Mouse (Mus musculus) liver, embryonic 15.5 days (tissue): Measurements from ENCODE around the gene Atp9a. TPM values are rescaled to one million over a fixed set of nuclear protein-coding genes. Genes with fewer than 3 reads are reported as not detected.

Experiments used
- ATAC-seq: fragments of 200-750 bp; cut with Nextera tagmentation; 2 replicates; pipeline ENCODE4 v1.8.0; 2017; ENCODE audit warnings: moderate number of reproducible peaks, mild to moderate bottlenecking, moderate library complexity; ENCODE audit not compliant: insufficient read depth
- H3K27ac ChIP-seq: fragments of 300-500 bp; sonication (generic); replicated peaks from 2 replicates; pipeline ENCODE4 v1.5.1; 2015; ENCODE audit warnings: mild to moderate bottlenecking, inconsistent platforms
- H3K27me3 ChIP-seq: fragments of 300-500 bp; sonication (generic); 2 replicates; pipeline ENCODE4 v1.6.1; 2015; ENCODE audit warnings: mild to moderate bottlenecking, inconsistent platforms
- H3K36me3 ChIP-seq: fragments of 300-500 bp; sonication (generic); replicated peaks from 2 replicates; pipeline ENCODE4 v1.6.1; 2015; ENCODE audit warnings: moderate library complexity, mild to moderate bottlenecking, inconsistent platforms
- H3K4me1 ChIP-seq: fragments of 300-500 bp; sonication (generic); replicated peaks from 2 replicates; pipeline ENCODE4 v1.6.1; 2015; ENCODE audit warnings: inconsistent platforms
- H3K4me2 ChIP-seq: fragments of 300-500 bp; sonication (generic); 2 replicates; pipeline ENCODE4 v1.6.1; 2015; ENCODE audit warnings: moderate library complexity, mild to moderate bottlenecking, inconsistent platforms
- H3K4me3 ChIP-seq: fragments of 300-500 bp; sonication (generic); replicated peaks from 2 replicates; pipeline ENCODE4 v1.5.1; 2015; ENCODE audit warnings: mild to moderate bottlenecking, inconsistent platforms
- H3K9ac ChIP-seq: fragments of 300-500 bp; sonication (generic); 2 replicates; pipeline ENCODE4 v1.6.1; 2015; ENCODE audit warnings: moderate library complexity, mild to moderate bottlenecking, inconsistent platforms
- H3K9me3 ChIP-seq: fragments of 300-500 bp; sonication (generic); replicated peaks from 2 replicates; pipeline ENCODE4 v1.6.1; 2016; ENCODE audit warnings: inconsistent platforms
- WGBS: fragments of 180-500 bp; shearing (Covaris S2); methylation state at CpG from one replicate; pipeline ENCODE4 v1.1.7; 2015; ENCODE audit warnings: mixed read lengths; ENCODE audit not compliant: insufficient replicate concordance; 5-methylcytosine and 5-hydroxymethylcytosine counted together
- polyA plus RNA-seq: library from polyadenylated mRNA; unstranded; fragments of >200 nt; fragmentation: Nextera tagmentation; extraction: Ambion mirVana; gene quantifications from 2 replicates; pipeline ENCODE4 v1.2.1, GENCODE M21; 2015

Gene Atp9a
- polyA plus RNA-seq, 1 experiment from 2014 or later: 3.3 TPM

GRCm38 (mm10) chr2:168615160-168615559 lies 127.0 kb downstream of the Atp9a start:
- H3K9me3 ChIP-seq: no peaks in the 10 kb centered on the region
- H3K9ac ChIP-seq: no peak overlapping the region
- H3K4me2 ChIP-seq: no peak overlapping the region
- no peak for ATAC-seq
- H3K27me3 ChIP-seq: no peaks in the 10 kb centered on the region
- H3K4me3 ChIP-seq: no peak overlapping the region
- H3K27ac ChIP-seq: no peak overlapping the region
- WGBS: 67% methylated on average over 3 of the region's 3 CpGs
- no peaks in the 10 kb centered on the region for H3K4me1 ChIP-seq
- no peaks in the 10 kb centered on the region for H3K36me3 ChIP-seq

- ATAC-seq: no peak
- Histone ChIP-seq H3K9me3 (no peaks in the 10 kb centered on the region), H3K27me3 (no peaks in the 10 kb centered on the region), H3K27ac (no peak overlapping the region), H3K4me3 (no peak overlapping the region), H3K9ac (no peak overlapping the region), H3K4me1 (no peaks in the 10 kb centered on the region), H3K36me3 (no peaks in the 10 kb centered on the region), H3K4me2 (no peak overlapping the region)
- 67% methylated on average over 18 of the region's 18 CpGs for WGBS
These were observed 127.9 kb downstream of the Atp9a start for GRCm38 (mm10) chr2:168614170-168614872.

GRCm38 (mm10) chr2:168613092-168613880 lies 128.9 kb downstream of the Atp9a start:
- Histone ChIP-seq H3K36me3 (no peaks in the 10 kb centered on the region), H3K4me3 (no peak overlapping the region), H3K27me3 (no peaks in the 10 kb centered on the region), H3K4me1 (no peaks in the 10 kb centered on the region), H3K9me3 (no peaks in the 10 kb centered on the region), H3K27ac (no peak overlapping the region), H3K4me2 (no peak overlapping the region), H3K9ac (no peak overlapping the region)
- WGBS: 49% methylated on average over 13 of the region's 13 CpGs
- ATAC-seq: no peak

- H3K4me1 ChIP-seq: no peaks in the 10 kb centered on the region
- WGBS: 65% methylated on average over 3 of the region's 3 CpGs
- H3K27ac ChIP-seq: no peak overlapping the region
- no peak overlapping the region for H3K4me3 ChIP-seq
- H3K9ac ChIP-seq: no peak overlapping the region
- H3K36me3 ChIP-seq: no peaks in the 10 kb centered on the region
- ATAC-seq: no peak
- no peaks in the 10 kb centered on the region for H3K27me3 ChIP-seq
- no peak overlapping the region for H3K4me2 ChIP-seq
- no peaks in the 10 kb centered on the region for H3K9me3 ChIP-seq
These were observed 131.3 kb downstream of the Atp9a start for GRCm38 (mm10) chr2:168610941-168611340.

DNA sequence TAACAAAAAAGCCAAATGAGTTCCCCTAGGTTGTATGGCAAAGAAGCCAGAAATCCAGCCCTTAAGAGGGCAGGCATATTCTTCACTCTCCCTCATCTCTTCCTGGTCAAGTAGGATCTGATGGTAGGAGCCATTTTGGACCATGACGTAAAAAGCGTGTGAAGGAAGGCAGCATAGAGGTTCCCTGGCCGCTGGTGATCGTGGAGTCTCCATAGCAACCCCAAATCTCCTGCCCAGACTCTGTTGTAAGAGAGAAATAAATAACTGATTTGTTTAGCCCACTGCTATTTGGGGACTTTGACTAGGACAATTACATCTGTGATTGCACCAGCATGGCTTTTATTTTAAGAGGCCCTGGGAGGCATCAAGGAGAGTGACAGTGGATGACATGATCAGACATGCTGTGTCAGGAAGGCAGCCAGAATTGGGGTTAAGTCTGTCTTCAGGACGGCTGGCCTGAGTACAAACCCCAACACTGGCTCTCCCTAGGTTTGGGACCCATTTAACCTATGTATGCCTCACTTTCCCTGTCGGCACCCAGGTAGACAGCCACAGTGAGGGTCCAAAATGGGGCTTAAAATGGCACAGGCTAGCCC lies 132.5 kb downstream of the Atp9a start:
- Histone ChIP-seq H3K27ac (no peak overlapping the region), H3K27me3 (no peaks in the 10 kb centered on the region), H3K4me2 (no peak overlapping the region), H3K9ac (no peak overlapping the region), H3K9me3 (no peaks in the 10 kb centered on the region), H3K36me3 (no peaks in the 10 kb centered on the region), H3K4me1 (no peaks in the 10 kb centered on the region), H3K4me3 (no peak overlapping the region)
- WGBS: 60% methylated on average over 6 of the region's 6 CpGs
- ATAC-seq: no peak

DNA sequence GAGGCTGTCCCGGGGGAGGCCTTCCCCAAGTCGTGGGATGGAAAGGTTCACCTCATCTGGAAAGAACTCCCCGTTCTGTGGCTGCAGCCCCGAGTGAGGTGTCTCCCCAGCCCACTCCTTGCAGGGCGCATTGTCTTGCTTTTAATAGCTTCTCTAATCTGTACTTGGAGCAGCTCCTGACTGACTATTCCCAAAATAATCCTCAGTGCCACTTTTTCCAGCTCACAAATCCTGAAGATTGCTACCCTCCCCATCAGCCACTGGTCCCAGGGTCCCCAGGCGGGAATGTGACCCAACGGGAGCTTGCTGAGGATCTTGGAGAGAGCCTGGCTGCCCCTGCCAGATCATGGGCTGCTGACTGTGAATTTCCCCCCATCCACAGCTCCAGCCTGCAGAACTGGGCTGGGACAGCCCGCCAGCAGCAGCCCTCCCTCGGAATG lies 134.1 kb downstream of the Atp9a start:
- Histone ChIP-seq H3K36me3 (no peaks in the 10 kb centered on the region), H3K4me2 (no peak overlapping the region), H3K9ac (no peak overlapping the region), H3K4me1 (no peaks in the 10 kb centered on the region), H3K4me3 (no peak overlapping the region), H3K27ac (no peak overlapping the region), H3K9me3 (no peaks in the 10 kb centered on the region), H3K27me3 (peaks cover 14% of the 10 kb centered on the region)
- 64% methylated on average over 9 of the region's 9 CpGs for WGBS
- ATAC-seq: no peak

GRCm38 (mm10) chr2:168604655-168605070 lies 137.5 kb downstream of the Atp9a start:
- Histone ChIP-seq H3K9ac (no peak overlapping the region), H3K27me3 (peaks cover 48% of the 10 kb centered on the region), H3K4me3 (no peak overlapping the region), H3K9me3 (no peaks in the 10 kb centered on the region), H3K27ac (no peak overlapping the region), H3K36me3 (no peaks in the 10 kb centered on the region), H3K4me2 (no peak overlapping the region), H3K4me1 (no peaks in the 10 kb centered on the region; the same call in 1 of the 2 replicates)
- WGBS: 12% methylated on average over 16 of the region's 16 CpGs
- no peak for ATAC-seq

DNA sequence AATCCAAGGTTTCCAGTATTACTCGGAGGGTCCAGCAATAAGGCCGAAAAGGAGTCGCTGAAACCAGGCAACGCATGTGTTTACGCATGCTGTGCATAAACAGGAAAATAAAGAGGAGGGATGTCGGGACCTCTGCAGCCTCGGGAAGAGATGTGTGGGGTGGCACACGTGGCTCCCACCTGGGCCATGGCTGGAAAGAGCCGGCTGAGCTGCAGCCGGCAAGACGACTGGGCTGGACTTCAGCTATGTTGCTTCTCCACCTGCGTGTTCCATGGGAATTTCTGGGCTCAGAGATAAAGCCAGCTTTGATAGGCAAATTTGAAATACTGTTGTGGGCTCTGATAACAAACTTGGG lies 139.8 kb downstream of the Atp9a start:
- peaks cover 67% of the 10 kb centered on the region for H3K27me3 ChIP-seq

DNA sequence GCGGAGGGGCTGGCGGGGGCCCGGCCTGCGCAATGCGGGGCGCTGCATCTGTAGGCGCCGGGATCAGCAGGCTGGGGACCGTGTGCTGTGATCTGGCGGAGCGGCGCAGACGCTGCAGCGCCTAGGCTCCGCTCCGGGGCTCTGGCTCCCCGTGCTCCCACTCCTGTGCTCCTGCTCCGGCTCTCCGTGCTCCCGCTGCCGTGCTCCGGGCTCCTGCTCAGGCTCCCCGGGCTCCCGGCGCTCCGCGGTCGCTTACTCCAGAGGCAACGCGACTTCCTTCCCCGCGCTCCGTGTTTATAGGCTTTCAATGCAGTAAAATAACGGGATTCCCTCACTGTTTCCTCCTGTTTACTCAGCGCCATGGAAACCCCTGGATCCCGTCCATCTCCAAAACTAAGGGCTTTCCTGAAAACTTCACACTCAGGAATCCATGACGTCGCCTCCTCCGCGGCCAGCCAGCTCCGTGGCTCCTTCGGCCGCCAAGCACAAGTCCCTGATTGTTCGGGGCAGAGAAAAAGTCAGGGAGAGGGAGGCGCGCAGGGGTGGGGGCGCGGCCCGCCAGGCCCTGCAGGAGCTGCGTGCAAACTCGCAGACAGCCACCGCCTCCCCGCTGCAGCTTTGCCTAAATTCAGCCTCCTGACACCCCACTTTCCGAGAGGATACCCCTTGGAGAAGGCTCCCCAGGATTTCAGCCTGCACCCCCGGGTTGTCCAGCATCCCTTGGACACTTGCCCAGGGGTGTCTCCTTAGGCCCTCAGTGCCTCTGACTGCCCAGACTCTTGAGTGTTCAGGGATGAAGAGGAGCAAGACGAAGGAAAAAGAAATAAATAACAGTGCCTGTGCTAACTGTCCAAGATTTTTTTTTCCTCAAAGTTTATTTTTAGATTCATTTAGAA lies 140.5 kb downstream of the Atp9a start, which contains the start of gene Nfatc2:
TSS of gene Nfatc2 (minus strand) at position 167 of the 896 bp plus-strand sequence.
- Histone ChIP-seq H3K4me3 (peak within 1 kb of the TSS; percentile 20; the same call in 1 of the 2 replicates), H3K4me1 (no peaks in the 10 kb centered on the region; the same call in 1 of the 2 replicates), H3K36me3 (no peaks in the 10 kb centered on the region), H3K9ac (no peak within 1 kb of the TSS), H3K9me3 (no peaks in the 10 kb centered on the region), H3K4me2 (peak within 1 kb of the TSS; percentile 33), H3K27ac (no peak within 1 kb of the TSS), H3K27me3 (peaks cover 67% of the 10 kb centered on the region)
- WGBS: 3% methylated on average over 56 of the region's 56 CpGs
- no peak for ATAC-seq

More for the DNA sequence above, 139.8 kb downstream of the Atp9a start:
- 26% methylated on average over 12 of the region's 12 CpGs for WGBS
- no peaks in the 10 kb centered on the region for H3K9me3 ChIP-seq
- no peak overlapping the region for H3K9ac ChIP-seq
- no peak for ATAC-seq
- H3K27ac ChIP-seq: no peak overlapping the region
- no peaks in the 10 kb centered on the region for H3K36me3 ChIP-seq
- no peak overlapping the region for H3K4me3 ChIP-seq
- H3K4me2 ChIP-seq: no peak overlapping the region
- no peaks in the 10 kb centered on the region; the same call in 1 of the 2 replicates for H3K4me1 ChIP-seq

GRCm38 (mm10) chr2:168600750-168601490 lies 141.3 kb downstream of the Atp9a start:
- Histone ChIP-seq H3K27me3 (peaks cover 67% of the 10 kb centered on the region), H3K4me2 (peak overlapping the region; percentile 33), H3K9me3 (no peaks in the 10 kb centered on the region), H3K4me3 (peak overlapping the region; percentile 20; the same call in 1 of the 2 replicates), H3K27ac (no peak overlapping the region), H3K9ac (no peak overlapping the region), H3K36me3 (no peaks in the 10 kb centered on the region), H3K4me1 (no peaks in the 10 kb centered on the region; the same call in 1 of the 2 replicates)
- 3% methylated on average over 32 of the region's 32 CpGs for WGBS
- no peak for ATAC-seq
